Mouse (Mus musculus): ENCODE data around the gene Adgrb3.

Gene Adgrb3

GRCm38 (mm10) chr1:25828971-25829920 lies at the start of gene Adgrb3:
Gene Adgrb3, minus strand, starts transcription at chr1:25829707.
- DNase-seq = no peak

- no peak for DNase-seq
Measured at GRCm38 (mm10) chr1:25877526-25877925, 48.0 kb upstream of the Adgrb3 start.

GRCm38 (mm10) chr1:25857473-25857872 lies 28.0 kb upstream of the Adgrb3 start:
- no peak for DNase-seq

- DNase-seq = no peak
Measured at GRCm38 (mm10) chr1:25854451-25854978, 25.0 kb upstream of the Adgrb3 start.

GRCm38 (mm10) chr1:25832260-25832659 lies 2.8 kb upstream of the Adgrb3 start:
- no peak for DNase-seq

GRCm38 (mm10) chr1:25831521-25831900 lies 2.0 kb upstream of the Adgrb3 start:
- no peak for DNase-seq

- DNase-seq = no peak
Measured at GRCm38 (mm10) chr1:25830757-25831520, 1.4 kb upstream of the Adgrb3 start.

- DNase-seq = no peak
Measured at GRCm38 (mm10) chr1:25829921-25830751, 629 bp upstream of the Adgrb3 start.

- no peak for DNase-seq
Measured at GRCm38 (mm10) chr1:25828071-25828755, 1.3 kb downstream of the Adgrb3 start.

GRCm38 (mm10) chr1:25827436-25827835 lies 2.1 kb downstream of the Adgrb3 start:
- DNase-seq = no peak

GRCm38 (mm10) chr1:25826771-25827170 lies 2.7 kb downstream of the Adgrb3 start:
- no peak for DNase-seq

- DNase-seq = no peak
Measured at GRCm38 (mm10) chr1:25824626-25825025, 4.9 kb downstream of the Adgrb3 start.

- DNase-seq = no peak
Measured at GRCm38 (mm10) chr1:25823961-25824360, 5.5 kb downstream of the Adgrb3 start.

- DNase-seq = no peak
Measured at GRCm38 (mm10) chr1:25815491-25815890, 14.0 kb downstream of the Adgrb3 start.

GRCm38 (mm10) chr1:25778784-25779183 lies 50.7 kb downstream of the Adgrb3 start:
- no peak for DNase-seq

- no peak for DNase-seq
Measured at GRCm38 (mm10) chr1:25777459-25777858, 52.0 kb downstream of the Adgrb3 start.

GRCm38 (mm10) chr1:25775440-25776130 lies 53.9 kb downstream of the Adgrb3 start:
- no peak for DNase-seq

- DNase-seq = no peak
Measured at GRCm38 (mm10) chr1:25768958-25769357, 60.5 kb downstream of the Adgrb3 start.

GRCm38 (mm10) chr1:25755265-25755664 lies 74.2 kb downstream of the Adgrb3 start:
- no peak for DNase-seq

GRCm38 (mm10) chr1:25754528-25754927 lies 75.0 kb downstream of the Adgrb3 start:
- DNase-seq = no peak

GRCm38 (mm10) chr1:25745575-25745974 lies 83.9 kb downstream of the Adgrb3 start:
- DNase-seq = no peak
